Mouse (Mus musculus) bone marrow, adult 2 months (tissue): ENCODE data around the gene Rpl21.

Experiments
- CTCF ChIP-seq: fragments of 200-500 bp; IDR thresholded peaks from 2 replicates; pipeline ENCODE4 v1.5.1; 2011; ENCODE audit warnings: low read length, control low read depth; ENCODE audit not compliant: control insufficient read depth, insufficient read depth
- POLR2A ChIP-seq: fragments of 200-500 bp; IDR thresholded peaks from 2 replicates; pipeline ENCODE4 v1.6.1; 2011; ENCODE audit warnings: low read depth, mild to moderate bottlenecking, control low read depth, low read length, borderline replicate concordance; ENCODE audit not compliant: control insufficient read depth

DNA sequence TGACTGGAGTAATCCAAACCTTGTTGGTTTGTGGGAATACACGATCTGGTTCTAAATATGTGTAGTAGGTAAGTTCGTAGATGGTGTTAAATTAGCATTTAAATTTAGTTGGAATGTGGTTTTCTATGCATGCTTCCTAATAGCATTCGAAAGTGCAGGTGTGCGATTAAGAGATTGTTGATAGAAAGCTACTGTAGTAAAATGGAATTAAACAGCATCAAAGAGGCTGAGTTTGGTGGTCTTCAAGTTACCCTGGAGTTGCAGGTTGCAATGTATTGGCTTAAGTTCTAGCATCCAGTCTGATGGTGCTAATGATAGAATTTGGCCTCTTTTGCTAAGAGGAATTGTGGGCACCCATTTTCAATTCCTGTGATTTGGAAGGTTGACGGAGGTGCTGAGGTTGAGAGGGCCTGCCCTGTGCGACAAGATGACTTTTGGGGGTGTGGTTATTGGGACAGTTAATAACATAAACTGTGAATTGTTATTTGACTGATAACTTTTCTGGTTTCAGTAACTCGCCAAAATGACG, 1.0 kb downstream of the Rpl21 start:
- TF ChIP-seq CTCF (no peak), POLR2A (no peak)
